Mouse (Mus musculus): Measurements from ENCODE around the gene Cenpf. TPM values are rescaled to one million over a fixed set of nuclear protein-coding genes. Genes with fewer than 3 reads are reported as not detected.

Cenpf gene
- total RNA-seq (2021): 1 to 10 TPM; 3.5 to 4.0 TPM
- long read RNA-seq, experiment 1: 0 reads
- long read RNA-seq, experiment 2, partial matches to known transcripts: 0 of 1 reads
- long read RNA-seq, experiment 2, other reads (novel, unspliced or antisense): 1 of 1 reads

GRCm38 (mm10) chr1:189687654-189688387 is at the start of gene Cenpf:
Gene Cenpf, minus strand, starts transcription at chr1:189688086.
- intact Hi-C loops (cut with DNase I; ENCODE audit: low total_unique reads): no loop called here

GRCm38 (mm10) chr1:189732156-189732555 is 44.3 kb upstream of the Cenpf start:
- no peak for DNase-seq
- intact Hi-C loops (cut with DNase I; ENCODE audit: low total_unique reads): no loop called here

More at GRCm38 (mm10) chr1:189687654-189688387, at the start of gene Cenpf:
- peak; percentile 99 for DNase-seq

GRCm38 (mm10) chr1:189731697-189732096 is 43.8 kb upstream of the Cenpf start:
- intact Hi-C loops (cut with DNase I; ENCODE audit: low total_unique reads): no loop called here
- no peak for DNase-seq

GRCm38 (mm10) chr1:189729141-189729815 is 41.4 kb upstream of the Cenpf start:
- no peak for DNase-seq
- intact Hi-C loops (cut with DNase I; ENCODE audit: low total_unique reads): loop anchor here (10.0 kb wide), 1 partner anchor 126 kb away; no protein-coding TSS in a partner anchor

GRCm38 (mm10) chr1:189728784-189729115 is 40.9 kb upstream of the Cenpf start:
- intact Hi-C loops (cut with DNase I; ENCODE audit: low total_unique reads): loop anchor here (10.0 kb wide), 1 partner anchor 126 kb away; no protein-coding TSS in a partner anchor
- no peak for DNase-seq

- intact Hi-C loops (cut with DNase I; ENCODE audit: low total_unique reads): loop anchor here (10.0 kb wide), 1 partner anchor 127 kb away; no protein-coding TSS in a partner anchor
Measured at GRCm38 (mm10) chr1:189727884-189728783, 40.2 kb upstream of the Cenpf start, which contains the start of gene Ptpn14. Gene Ptpn14, plus strand, starts transcription at chr1:189728268.

GRCm38 (mm10) chr1:189727346-189727883 is 39.5 kb upstream of the Cenpf start:
- peak; percentile 72 for DNase-seq

More at GRCm38 (mm10) chr1:189727884-189728783, 40.2 kb upstream of the Cenpf start, which contains the start of gene Ptpn14:
- peak; percentile 88 for DNase-seq

GRCm38 (mm10) chr1:189726121-189726520 is 38.2 kb upstream of the Cenpf start:
- no peak for DNase-seq
- intact Hi-C loops (cut with DNase I; ENCODE audit: low total_unique reads): loop anchor here (10.0 kb wide), 1 partner anchor 129 kb away; no protein-coding TSS in a partner anchor

More at GRCm38 (mm10) chr1:189727346-189727883, 39.5 kb upstream of the Cenpf start:
- intact Hi-C loops (cut with DNase I; ENCODE audit: low total_unique reads): loop anchor here (10.0 kb wide), 1 partner anchor 127 kb away; no protein-coding TSS in a partner anchor

- intact Hi-C loops (cut with DNase I; ENCODE audit: low total_unique reads): no loop called here
- no peak for DNase-seq
Measured at GRCm38 (mm10) chr1:189718600-189718999, 30.7 kb upstream of the Cenpf start.

GRCm38 (mm10) chr1:189717546-189717945 is 29.7 kb upstream of the Cenpf start:
- no peak for DNase-seq
- intact Hi-C loops (cut with DNase I; ENCODE audit: low total_unique reads): no loop called here

- intact Hi-C loops (cut with DNase I; ENCODE audit: low total_unique reads): no loop called here
- DNase-seq: peak; percentile 28
Measured at GRCm38 (mm10) chr1:189715915-189716797, 28.3 kb upstream of the Cenpf start.

- no peak for DNase-seq
- intact Hi-C loops (cut with DNase I; ENCODE audit: low total_unique reads): no loop called here
Measured at GRCm38 (mm10) chr1:189709001-189709400, 21.1 kb upstream of the Cenpf start.

- DNase-seq: no peak
- intact Hi-C loops (cut with DNase I; ENCODE audit: low total_unique reads): no loop called here
Measured at GRCm38 (mm10) chr1:189707419-189707818, 19.5 kb upstream of the Cenpf start.

GRCm38 (mm10) chr1:189707014-189707413 is 19.1 kb upstream of the Cenpf start:
- intact Hi-C loops (cut with DNase I; ENCODE audit: low total_unique reads): no loop called here
- no peak for DNase-seq

- intact Hi-C loops (cut with DNase I; ENCODE audit: low total_unique reads): no loop called here
Measured at GRCm38 (mm10) chr1:189706040-189706645, 18.3 kb upstream of the Cenpf start.

GRCm38 (mm10) chr1:189703591-189703990 is 15.7 kb upstream of the Cenpf start:
- no peak for DNase-seq
- intact Hi-C loops (cut with DNase I; ENCODE audit: low total_unique reads): loop anchor here (5.0 kb wide), 1 partner anchor 179 kb away; no protein-coding TSS in a partner anchor

More at GRCm38 (mm10) chr1:189706040-189706645, 18.3 kb upstream of the Cenpf start:
- DNase-seq: no peak

GRCm38 (mm10) chr1:189703156-189703555 is 15.3 kb upstream of the Cenpf start:
- intact Hi-C loops (cut with DNase I; ENCODE audit: low total_unique reads): loop anchor here (5.0 kb wide), 1 partner anchor 179 kb away; no protein-coding TSS in a partner anchor
- no peak for DNase-seq
